Mouse (Mus musculus) brown adipose tissue, adult 24 weeks (tissue): ENCODE measurements around the gene Cfap100. TPM values are rescaled to one million over a fixed set of nuclear protein-coding genes. Genes with fewer than 3 reads are reported as not detected.

Experiments used
- H3K27ac ChIP-seq: fragments of 200-500 bp; replicated peaks from 2 replicates; pipeline ENCODE4 v1.5.1; 2012; ENCODE audit warnings: low read depth, mild to moderate bottlenecking, low read length
- H3K4me1 ChIP-seq: fragments of 200-500 bp; 2 replicates; pipeline ENCODE4 v1.6.1; 2012; ENCODE audit warnings: low read length, mixed read lengths; ENCODE audit not compliant: control insufficient read depth, insufficient read depth, insufficient read length
- H3K4me3 ChIP-seq: fragments of 200-500 bp; 2 replicates; pipeline ENCODE4 v1.5.1; 2012; ENCODE audit warnings: low read depth, mild to moderate bottlenecking, low read length, moderate library complexity; ENCODE audit not compliant: insufficient read depth
- polyA plus RNA-seq: library from polyadenylated mRNA; stranded (reverse); fragments of >200 nt; gene quantifications from 2 replicates; pipeline ENCODE4 v1.2.4, GENCODE M21; 2012; ENCODE audit not compliant: missing spikeins, insufficient read depth, insufficient read length

Cfap100 gene
- polyA plus RNA-seq, 1 experiment, result not detected

DNA sequence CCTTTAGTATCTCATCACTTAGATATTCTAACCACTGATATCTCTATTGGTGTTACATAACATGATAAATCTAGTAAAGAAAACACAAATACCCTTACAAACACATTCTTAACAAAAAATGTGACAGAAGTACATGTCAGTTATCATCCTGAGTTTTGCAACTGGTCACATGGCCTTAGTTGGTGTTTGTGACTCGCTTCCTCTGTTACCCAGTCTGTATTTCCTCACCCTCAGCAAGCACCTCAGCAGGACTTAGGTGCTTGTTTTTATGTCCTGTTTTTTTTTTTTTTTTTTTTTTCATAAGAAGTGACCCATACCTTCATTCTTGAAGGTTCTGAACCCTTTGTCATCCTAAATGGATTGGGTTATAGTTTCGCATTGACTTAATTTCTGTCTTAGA, 50.9 kb downstream of the Cfap100 start:
- no peak overlapping the region for H3K4me3 ChIP-seq
- H3K27ac ChIP-seq, result no peak overlapping the region
- no peaks in the 10 kb centered on the region for H3K4me1 ChIP-seq

DNA sequence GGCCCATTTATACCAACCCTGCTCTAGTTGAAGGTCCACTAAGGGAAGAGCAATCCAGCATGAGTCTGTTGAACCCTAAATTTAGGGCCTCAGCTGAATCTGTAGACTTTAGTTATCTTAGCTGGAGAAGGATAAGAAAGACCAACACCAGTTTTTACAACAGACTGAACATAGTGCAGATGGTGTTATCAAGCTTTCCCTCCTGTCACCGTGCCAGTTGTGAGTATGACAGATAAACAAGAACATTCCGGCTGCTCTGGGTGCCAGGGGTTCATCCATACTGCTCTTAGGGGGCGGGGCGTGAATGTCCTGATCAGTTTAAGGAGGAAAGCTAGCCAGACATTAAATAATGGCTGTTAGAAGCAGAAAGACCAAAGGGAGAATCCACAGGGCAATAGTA, 54.0 kb downstream of the Cfap100 start:
- H3K27ac ChIP-seq, result no peak overlapping the region
- H3K4me1 ChIP-seq, result peaks cover 10% of the 10 kb centered on the region; the same call in 1 of the 2 replicates
- no peak overlapping the region for H3K4me3 ChIP-seq

DNA sequence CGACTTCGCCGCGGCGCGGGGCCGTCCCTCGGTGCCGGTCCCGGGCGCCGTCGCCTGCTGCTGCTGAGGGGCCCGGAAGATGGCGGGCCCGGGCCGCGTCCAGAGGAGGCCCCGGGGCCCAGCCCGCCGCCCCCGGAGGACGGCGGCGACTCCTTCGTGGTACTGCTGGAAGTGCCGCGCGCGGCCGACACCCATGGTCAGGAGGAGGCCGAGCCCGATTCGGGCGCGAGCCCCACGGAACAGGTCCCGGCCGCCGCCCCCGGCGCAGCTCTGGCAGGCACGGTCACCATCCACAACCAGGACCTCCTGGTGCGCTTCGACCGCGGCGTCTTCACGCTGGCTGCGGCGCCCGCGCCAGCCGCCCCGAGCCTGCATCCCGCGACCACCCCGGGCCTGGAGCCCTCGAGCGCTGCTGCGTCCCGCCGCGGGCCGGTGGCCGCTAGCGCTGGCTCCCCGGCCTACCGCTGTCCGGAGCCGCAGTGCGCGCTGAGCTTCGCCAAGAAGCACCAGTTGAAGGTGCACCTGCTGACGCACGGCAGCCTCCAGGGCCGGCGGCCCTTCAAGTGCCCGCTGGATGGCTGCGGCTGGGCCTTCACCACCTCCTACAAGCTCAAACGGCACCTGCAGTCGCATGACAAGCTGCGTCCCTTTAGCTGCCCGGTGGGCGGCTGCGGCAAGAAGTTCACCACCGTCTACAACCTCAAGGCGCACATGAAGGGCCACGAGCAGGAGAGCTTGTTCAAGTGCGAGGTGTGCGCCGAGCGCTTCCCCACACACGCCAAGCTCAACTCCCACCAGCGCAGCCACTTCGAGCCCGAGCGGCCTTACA, 58.7 kb downstream of the Cfap100 start:
- H3K4me3 ChIP-seq, result peak overlapping the region; percentile 87
- H3K27ac ChIP-seq, result 0 out of 2 replicates have a peak overlapping the region, but pooled peaks have one; percentile 35
- H3K4me1 ChIP-seq, result peaks cover 12% of the 10 kb centered on the region; the same call in 1 of the 2 replicates

DNA sequence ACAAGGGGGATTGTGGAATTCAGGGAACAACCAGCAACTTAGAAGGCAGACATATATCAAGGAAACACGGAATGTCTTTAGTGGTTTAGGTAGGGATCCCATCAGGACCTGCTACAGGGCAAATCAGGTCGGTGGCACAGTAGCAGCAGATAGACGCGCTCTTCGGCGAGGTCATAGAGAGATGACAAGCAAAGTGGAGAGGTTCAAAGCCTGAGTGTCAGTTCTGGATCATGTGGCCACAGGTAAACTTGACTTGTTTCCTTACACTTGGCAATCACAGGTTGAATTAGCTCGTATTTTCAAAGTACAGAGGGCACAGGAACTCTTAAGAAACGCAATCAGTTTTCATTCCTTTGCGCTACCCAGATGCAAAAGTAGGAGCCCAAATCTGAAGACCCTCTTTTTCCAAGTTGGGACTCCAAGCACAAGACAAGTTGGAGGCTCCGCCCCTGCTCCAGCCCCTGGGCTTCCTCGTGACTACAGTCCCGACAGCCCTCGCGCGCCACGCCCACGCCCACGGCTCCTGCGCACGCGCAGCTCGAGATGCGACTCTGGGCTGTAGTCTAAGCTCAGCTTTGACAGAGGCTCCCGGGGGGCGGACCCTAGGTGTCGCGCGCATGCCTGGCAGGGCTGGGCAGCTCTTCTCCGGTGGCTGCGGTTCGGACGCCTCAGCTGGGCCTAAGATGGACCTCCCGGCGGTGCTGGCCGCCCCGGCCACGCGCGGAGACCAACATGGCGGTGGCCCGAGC, 59.4 kb downstream of the Cfap100 start, which contains the start of gene Zxdc:
Gene Zxdc (plus strand): TSS at position 517 of the 749 bp plus-strand sequence.
- Histone ChIP-seq H3K4me1 (peaks cover 12% of the 10 kb centered on the region; the same call in 1 of the 2 replicates), H3K4me3 (peak within 1 kb of the TSS; percentile 87), H3K27ac (peak within 1 kb of the TSS; percentile 38; the same call in 1 of the 2 replicates)

DNA sequence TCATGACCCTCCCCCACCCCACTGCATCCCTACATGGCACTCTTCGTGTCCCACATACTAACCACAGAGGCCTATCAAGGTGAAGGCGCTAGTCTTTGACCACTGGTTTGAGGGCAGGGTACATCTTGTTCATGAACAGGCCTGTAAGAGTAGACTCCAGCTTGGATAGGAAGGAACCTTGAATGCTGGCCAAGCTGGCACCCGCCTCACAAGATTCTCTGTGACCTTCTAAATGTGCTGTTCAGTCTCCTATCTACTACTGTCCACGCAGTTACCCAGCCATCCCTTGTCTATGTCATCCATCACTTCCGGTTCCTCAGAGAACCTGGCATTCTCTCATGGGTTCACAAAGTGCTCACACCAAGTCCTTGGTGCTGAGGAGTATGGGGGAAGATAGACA, 65.3 kb downstream of the Cfap100 start:
- Histone ChIP-seq H3K27ac (no peak overlapping the region), H3K4me3 (no peak overlapping the region), H3K4me1 (peaks cover 6% of the 10 kb centered on the region)

DNA sequence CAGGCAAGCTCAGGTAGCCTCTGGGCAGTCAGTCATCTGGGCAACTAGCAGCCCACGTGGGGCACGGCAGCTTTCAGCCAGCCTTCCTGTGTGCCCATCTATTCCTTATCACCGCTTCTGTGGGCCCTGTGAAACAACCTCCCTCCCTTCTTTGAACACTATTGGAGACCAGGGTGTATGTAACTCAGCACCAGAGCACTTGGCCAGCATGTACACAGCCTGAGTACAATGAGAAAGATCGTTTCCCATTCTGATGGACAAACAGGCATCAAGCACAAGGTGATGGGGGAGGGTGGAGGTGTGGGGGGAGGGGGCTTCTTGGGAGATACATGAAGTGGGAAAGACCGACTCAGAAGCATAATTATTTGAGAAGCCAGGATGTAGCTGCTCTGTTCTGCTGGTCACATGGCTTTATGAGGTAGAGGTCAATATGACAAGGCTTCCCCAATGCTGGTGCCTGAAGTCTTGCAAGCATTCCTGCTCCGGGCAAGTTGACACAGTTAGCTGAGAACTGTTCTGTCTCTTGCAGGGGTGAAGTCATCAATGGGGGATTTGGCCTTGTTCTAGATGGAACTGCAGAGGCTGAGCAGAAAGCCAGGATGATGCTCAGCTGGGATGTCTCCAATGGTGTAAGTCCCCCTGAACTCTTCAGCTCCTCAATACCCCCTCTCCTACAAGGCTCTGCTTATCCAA, 67.5 kb downstream of the Cfap100 start:
- H3K27ac ChIP-seq, result 0 out of 2 replicates have a peak overlapping the region, but pooled peaks have one; percentile 10

DNA sequence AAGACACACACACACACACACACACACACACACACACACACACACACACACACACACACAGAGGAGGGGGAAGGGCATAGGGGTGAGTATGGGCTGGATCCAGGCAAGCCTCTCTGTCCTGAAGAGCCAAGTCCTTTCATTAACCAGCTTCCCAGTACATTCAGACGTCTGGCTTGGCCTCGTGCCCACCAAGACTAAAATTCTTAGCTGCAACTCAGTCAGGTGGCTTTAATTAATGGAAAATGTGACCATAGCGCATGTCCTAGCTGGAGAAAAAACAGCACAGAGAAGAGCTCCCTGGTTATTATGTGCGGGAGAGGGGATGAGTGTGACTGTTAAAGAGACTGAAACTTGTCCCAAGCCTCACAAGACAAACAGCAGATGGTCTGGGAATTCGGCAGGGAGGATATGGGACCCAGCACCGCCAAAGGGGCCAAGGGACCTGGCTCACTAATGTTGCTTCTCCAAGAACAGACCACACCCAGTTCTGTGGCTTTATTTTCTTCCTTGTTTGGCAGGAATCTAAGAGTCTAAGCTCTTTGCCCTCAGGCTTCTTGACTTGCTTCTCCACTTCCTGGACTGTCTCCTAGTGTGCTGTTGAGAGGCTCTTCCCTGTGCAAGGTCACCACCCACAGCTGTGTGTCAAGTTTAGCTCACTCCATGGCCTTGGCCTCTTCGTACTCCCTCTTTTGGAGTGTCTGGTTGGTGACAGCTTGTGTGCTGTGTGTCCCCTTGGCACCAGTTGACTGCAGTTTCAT, 68.4 kb downstream of the Cfap100 start:
- Histone ChIP-seq H3K27ac (peak overlapping the region; percentile 23; the same call in 1 of the 2 replicates), H3K4me1 (peaks cover 6% of the 10 kb centered on the region), H3K4me3 (no peak overlapping the region)

More for the DNA sequence above, 67.5 kb downstream of the Cfap100 start:
- H3K4me1 ChIP-seq, result peaks cover 6% of the 10 kb centered on the region
- H3K4me3 ChIP-seq, result no peak overlapping the region

DNA sequence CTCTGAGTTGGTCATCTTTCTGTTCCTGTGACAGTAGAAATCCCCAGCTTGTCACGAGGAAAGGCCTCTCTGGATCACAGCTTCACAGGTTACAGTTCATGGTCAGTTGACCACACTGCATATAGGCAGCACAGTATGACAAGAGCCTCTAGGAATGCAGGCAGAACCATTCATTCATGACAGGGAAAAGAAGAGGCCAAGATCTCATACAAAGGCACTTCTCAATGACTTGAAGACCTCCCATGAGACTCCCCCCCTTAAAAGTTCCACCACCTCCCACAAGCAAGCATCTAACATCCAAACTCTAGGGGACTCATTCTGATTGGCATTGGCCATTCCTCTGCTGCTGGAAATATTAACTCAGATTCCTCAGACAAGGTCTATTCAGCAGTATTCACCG, 69.2 kb downstream of the Cfap100 start:
- Histone ChIP-seq H3K4me3 (no peak overlapping the region), H3K4me1 (peaks cover 6% of the 10 kb centered on the region), H3K27ac (no peak overlapping the region)

DNA sequence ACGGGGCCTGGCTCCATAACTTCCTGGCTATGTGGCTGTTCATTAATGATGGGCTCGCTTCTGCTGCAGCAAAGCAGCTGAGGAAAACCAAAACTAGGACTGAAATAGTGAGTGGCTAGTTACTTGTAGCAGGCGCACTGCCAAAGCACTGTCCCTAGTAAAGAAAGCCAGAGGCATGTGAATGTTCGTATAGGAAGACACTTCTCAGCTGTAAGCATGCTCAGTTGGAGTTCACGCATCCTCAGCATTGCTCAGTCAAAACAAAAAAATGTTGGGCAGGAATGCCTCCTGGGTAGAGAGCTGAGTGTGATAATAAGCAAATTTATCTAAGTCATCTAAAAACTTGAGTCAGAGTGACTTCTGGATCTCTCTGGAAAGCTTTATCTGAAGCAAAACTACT, 70.5 kb downstream of the Cfap100 start:
- no peak overlapping the region for H3K4me3 ChIP-seq
- peaks cover 6% of the 10 kb centered on the region for H3K4me1 ChIP-seq
- no peak overlapping the region for H3K27ac ChIP-seq

Other genes starting within 250 kb of the Cfap100 start
- gene V1ra8, start 226.0 kb downstream of the Cfap100 start, polyA plus RNA-seq, result not detected in 2 replicates
- not detected in 2 replicates for gene Vmn1r53, start 204.4 kb downstream of the Cfap100 start, polyA plus RNA-seq
- not detected in 2 replicates for gene Vmn1r54, start 182.5 kb downstream of the Cfap100 start, polyA plus RNA-seq
- gene BC048671, start 127.6 kb downstream of the Cfap100 start, polyA plus RNA-seq, result not detected in 2 replicates
- not detected in 2 replicates for gene Chst13, start 103.6 kb downstream of the Cfap100 start, polyA plus RNA-seq
- not detected in 2 replicates for gene Uroc1, start 95.5 kb downstream of the Cfap100 start, polyA plus RNA-seq
- gene Zxdc, start 59.3 kb downstream of the Cfap100 start, polyA plus RNA-seq, result 5.4 and 5.7 TPM in 2 replicates
- gene Klf15, start 33.8 kb upstream of the Cfap100 start, polyA plus RNA-seq, result 14.5 and 19.8 TPM in 2 replicates
- 46.2 and 52.8 TPM in 2 replicates for gene Aldh1l1, start 57.6 kb upstream of the Cfap100 start, polyA plus RNA-seq
- gene Slc41a3, start 175.9 kb upstream of the Cfap100 start, polyA plus RNA-seq, result 2.3 and 2.6 TPM in 2 replicates